Mouse (Mus musculus): ENCODE results near the gene Card10. TPM values are rescaled to one million over a fixed set of nuclear protein-coding genes. Genes with fewer than 3 reads are reported as not detected.
A peak's percentile ranks its signal among the peaks of the same experiment; 100 is the strongest.

The Card10 gene
- total RNA-seq, 2 experiments from 2014 or later: 5.6 to 8.1 TPM

DNA sequence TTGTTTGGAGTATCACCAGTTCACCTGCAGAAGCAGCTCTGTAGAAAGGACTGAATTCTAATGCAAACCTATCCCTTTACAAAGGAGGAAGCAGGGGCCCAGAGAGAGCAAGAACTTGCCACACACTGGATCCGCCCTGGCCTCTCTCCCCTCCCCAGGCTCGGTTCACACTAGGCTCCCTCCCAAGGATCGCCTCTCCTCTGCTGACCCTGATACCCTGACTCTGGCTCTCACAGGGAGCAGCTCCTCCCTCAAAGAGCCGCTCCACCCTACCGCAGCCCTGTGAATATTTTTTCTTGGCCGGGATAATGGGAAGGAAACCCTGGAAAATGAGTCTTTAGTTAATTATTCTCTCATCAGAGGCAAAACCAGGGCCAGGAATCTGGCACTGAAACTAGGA, 1.5 kb upstream of the Card10 start:
- DNase-seq (ENCODE audit: low spot score in 2 of 2): no peak

DNA sequence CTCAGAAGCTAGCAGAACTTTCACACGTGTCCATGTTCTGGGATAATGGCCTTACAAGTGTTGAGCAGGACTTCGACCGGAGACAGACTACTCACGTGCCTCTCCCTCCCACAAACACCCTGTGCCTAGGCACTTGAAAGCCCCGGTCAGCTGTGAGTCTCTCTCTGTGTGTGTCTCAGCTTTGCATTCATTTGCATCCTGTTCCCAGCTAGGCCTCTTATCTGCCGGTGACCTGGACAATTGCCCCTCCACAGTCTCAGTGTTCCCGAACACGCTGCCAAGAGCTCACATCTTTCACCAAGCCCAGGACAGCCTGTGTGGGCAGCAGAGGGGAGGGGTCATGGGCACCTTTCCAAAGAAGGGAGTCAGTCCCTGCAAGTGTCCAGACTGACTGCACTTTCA, 658 bp upstream of the Card10 start:
- peak in 1 of 2 experiments; percentile 57 for DNase-seq (ENCODE audit: low spot score in 2 of 2)

DNA sequence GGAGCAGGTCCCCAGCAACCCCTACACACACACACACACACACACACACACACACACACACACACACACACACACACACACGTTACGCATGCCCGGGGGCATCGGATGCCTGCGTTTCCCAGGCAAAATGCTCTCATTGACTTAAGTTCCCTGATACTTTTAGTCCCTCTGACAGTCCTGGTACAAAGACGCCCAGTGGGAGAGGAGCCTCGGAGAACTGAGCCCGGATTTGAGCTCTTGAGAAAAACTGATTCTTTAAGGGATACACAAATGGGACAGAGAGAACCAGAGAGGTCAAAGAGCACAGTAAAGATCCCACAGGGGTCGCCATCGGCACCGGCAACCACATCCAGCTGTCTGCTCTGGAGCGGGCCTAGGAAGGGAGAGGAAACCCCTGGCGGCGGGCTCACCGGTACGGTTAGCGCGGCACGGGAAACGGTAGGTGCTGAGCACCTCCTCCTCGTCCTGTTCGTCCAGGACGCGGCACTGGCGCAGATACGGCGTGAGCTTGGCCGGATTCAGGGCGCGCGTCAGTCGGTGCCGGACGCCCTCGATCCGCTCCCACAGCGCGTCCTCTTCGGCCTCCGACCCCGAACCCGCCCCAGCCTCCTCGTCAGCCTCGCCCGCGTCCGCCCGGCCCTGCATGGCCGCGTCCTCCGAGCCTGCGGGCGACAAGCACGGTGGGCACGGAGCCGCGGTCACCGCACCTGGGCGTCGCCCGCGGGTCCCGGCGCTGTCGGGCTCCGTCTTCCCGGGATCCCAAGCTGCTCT, 686 bp downstream of the Card10 start:
- no peak for DNase-seq (ENCODE audit: low spot score in 2 of 2)

DNA sequence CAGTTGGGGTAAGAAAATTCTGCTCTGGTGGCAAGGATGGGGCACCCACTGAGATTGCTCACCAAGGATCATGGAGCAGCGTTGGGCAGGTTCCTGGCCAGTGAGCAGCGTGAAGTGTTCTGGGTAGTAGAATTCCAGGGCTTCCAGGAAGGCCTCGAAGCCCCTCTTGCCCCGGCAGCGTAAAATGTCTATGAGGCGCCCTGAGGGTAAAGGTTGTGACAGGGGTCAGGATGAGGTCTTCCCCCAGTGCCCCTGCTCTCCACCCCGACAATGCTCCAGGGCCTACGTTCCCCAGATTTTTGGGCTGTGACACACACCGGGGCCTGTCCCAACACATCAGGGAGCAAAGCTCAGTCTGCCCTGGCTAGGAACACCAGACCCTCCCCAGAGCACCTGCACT, 1.3 kb downstream of the Card10 start:
- DNase-seq (ENCODE audit: low spot score in 2 of 2): no peak

DNA sequence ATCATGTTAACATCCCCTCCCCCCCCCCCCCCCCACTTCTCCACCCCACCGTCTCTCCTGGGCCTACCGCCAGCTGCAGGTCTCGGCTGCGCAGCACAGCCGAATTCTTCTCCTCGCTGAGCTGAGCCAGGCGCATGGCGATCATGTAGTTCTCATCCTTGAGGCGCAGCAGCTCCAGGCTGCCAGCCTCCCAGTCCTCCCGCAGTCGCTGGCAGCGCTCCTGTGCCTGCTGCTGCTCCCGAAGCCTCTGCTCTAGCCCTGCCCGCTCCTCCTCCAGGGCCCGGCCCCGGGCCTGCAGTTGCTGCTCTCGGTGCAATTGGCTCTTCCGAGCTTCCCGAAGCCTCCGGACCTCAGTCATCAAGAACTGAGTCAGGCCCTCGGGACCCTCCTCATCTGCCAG, 3.8 kb downstream of the Card10 start:
- DNase-seq (ENCODE audit: low spot score in 2 of 2): no peak

DNA sequence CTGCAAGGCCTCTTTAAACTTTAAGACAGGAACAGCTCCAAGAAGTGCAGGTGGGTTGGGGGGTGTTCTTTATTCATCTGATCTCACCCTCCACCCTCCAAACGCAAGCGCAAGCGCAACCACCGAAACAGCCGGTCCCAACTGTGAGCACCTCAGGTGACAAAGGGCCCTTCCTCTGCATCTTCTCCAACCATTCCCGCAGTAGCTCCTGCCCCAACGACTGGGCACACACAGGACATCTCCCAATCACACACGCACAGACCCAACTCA, 5.8 kb downstream of the Card10 start:
- DNase-seq (ENCODE audit: low spot score in 2 of 2): no peak

DNA sequence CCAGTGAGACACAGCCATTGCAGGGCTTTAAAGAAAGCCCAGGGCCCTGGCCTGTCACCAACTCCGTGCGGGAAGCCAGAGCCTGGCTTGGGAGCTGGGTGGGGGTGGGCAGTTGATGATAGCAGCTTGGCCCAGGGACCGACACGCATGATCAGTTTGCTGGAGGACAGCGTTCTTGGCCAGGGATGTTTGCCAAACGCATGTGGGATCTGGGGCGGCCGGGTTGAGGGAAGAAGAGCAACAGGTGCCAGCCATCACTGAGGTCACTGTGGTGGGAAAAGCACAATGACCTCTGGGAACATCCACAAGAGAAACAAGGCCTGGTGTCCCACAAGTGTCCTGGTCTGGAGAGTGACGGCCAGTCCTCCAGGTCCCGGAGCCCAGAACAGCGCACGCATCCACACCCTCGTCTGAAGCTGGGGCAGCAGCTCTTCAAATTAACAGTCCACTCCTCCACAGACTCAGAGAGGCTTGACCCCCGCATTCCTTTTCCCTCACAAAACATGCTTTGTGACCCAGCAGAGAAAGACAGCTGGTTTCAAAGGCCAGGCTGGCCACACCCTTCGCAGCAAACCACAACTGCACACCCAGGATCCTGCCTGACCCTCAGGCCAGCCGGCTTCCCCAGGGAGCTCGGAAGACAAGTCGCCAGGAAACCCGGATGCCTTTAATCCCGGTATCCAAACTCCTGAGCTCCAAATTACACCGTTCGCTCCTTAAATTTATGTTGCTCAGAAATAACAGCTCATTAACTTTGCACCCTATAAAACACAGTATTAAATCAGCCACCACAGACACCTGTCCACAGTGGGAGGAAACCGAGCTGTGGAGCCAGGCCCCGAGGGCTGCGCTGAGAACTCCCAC, 6.4 kb downstream of the Card10 start:
- DNase-seq (ENCODE audit: low spot score in 2 of 2): no peak

DNA sequence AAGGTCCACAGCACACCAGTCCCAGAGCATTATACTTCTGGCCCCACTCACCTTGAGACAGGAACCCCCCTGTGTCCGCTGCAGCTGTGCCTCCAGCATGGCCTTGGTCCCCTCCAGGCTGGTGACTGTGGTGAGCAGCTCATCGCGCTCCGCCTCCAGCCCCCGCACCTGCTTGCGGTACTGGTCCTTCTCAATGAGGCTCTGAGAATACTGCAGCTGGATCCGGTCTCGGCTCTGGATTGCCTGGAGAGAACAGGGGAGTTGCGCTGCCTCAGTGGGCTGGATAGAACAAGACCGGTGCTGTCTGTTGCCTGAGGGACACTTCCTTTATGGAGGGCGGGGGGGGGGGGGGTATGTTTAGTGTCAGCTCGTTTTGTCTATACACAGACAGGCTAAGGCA, 11.9 kb downstream of the Card10 start:
- DNase-seq (ENCODE audit: low spot score in 2 of 2): no peak

DNA sequence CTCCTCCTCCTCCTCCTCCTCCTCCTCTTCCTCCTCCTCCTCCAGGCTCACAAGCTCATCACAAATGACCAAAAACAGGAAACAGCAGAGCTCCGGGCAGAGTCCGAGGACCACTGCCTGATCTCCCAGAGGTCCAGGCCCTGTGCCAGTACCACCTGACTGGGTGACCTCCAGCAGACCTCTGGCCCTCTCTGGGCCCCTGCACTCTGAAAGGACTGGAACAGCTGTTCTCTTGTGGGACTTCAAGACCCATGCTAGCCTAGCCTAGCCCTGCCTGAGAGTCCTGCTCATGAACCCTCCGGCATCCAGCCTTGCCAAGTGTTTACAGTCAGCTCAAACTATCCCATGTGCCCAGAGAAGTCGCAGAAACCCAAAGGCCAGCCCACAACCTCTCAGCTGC, 12.4 kb downstream of the Card10 start:
- DNase-seq (ENCODE audit: low spot score in 2 of 2): no peak

DNA sequence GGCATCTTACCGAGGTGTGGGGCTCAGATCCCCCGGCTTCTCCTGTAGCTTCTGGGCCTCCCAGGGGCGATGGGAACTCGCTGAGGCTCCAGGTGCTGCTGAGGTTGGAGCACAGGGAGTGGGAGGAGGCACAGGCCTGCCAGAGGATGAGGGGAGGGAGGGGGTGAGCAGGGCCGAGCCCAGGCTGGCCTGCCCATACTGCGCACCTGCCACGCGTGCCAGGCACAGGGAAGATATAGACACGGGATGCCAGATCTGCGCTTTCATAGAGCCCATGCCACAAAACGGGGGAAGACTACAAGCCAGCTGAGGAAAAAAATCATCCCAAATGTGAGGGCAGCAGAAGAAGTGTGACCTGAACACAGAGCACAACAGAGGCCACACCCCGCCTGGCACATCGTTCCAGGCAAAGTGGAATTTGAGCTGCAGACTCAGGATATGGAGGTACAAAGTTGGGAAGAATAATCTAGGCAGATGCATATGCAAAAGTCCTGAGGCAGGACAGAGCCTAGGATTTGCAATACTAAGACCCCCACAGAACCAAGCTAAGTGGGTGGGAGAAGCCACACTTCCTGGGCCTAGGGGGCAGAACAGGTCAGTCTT, 13.0 kb downstream of the Card10 start:
- no peak for DNase-seq (ENCODE audit: low spot score in 2 of 2)

DNA sequence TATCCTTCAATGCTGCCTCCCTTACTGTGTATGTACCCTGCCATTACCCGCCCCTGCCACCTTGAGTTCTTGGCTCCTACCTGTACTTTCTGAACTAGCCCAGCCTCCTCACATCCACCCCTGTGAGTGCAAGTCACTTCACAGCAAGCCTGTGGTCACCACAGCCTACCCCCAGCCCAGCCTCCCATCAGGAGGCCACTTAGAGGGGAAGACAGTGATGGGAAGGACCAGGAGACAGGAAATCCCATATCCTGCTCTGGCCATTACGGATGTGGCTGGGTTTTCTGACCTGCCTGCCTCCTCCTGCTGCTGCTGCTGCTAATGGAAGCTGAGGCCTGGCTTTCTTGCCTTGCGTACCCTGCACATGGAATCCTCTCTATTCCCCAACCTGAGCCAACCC, 14.8 kb downstream of the Card10 start:
- DNase-seq (ENCODE audit: low spot score in 2 of 2): no peak

DNA sequence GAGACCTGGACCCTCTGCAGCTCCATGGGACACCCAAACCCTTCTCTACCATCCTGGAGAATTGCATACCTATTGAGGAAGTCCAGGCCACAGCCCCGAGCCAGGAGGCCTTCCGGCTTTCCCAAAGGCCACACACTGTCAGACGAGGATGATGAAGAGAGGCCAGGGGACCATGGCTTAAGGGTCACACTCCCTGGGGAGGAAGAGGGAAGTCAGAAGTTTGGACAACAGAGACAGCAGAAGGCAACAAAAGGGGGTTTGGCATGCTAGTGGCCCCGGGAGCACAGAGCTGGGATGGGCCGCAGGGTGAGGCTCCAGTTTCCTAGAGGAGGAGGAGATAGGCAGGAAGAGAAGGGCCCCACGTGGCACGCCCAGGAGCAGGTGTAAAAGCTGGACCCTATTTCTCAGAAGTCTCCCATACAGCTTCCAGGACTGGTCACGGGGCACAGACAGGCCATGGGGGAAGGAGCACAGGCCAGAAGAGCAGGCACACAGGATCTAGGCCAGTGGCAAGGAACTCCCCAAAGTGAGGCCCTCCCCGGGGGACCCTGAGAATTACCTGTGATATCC, 15.5 kb downstream of the Card10 start:
- no peak for DNase-seq (ENCODE audit: low spot score in 2 of 2)

DNA sequence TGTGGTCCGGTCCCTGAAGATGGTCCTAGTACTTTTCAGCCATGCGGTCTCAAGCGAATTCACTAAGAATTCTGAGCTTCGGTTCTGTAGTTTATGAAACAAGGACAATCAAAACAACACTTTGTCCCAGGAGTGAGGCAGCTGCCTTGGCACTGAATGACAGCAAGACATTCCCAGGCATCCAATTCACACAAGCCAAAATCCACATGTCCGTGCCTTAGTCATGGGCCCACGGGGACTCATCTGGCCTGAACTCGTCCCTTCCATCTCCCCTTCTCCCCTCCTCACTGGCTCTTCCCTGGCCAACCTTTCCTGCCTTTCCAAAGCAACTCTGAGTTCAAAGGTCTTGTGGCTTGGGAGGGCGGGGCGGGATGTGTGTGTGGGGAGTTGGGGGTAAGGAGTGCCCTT, 16.4 kb downstream of the Card10 start:
- DNase-seq (ENCODE audit: low spot score in 2 of 2): no peak

DNA sequence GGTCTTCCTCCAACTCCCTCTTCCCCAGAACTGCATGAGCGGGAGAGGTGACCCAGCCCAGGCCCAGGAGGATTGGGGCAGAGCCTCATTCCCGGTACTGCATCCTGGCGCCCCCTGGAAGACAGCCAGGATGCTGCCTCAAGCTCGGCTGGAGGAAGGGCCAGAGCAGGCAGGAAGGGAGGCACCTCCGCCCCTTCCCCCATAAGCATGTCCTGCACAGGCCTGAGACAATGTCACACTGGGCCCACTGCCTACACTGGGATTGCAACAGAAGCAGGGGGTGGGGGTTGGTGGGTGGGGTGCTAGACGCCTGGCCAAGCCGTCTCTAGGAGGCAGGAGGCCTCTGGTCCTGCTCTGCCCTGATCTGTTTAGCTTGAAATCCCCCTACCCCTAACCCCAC, 16.9 kb downstream of the Card10 start:
- peak in 1 of 2 experiments; percentile 52 for DNase-seq (ENCODE audit: low spot score in 2 of 2)

DNA sequence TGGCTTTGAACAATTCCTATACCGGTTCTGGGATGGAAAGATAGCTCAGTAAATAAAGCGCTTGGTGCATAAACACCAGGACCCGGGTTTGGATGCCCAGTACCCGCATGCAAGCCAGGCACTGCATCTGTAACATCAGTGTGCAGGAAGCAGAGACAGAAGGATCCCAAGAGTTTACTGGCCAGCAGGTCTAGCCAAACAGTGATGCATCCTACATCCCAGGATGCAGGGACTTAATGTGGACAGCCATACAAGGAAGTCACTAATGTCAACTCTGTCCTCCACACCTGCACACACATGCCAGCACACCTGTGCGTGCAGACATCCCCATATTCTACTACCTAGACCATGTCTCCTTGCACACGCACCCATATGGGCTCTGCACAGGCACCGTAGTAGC, 17.6 kb downstream of the Card10 start:
- DNase-seq (ENCODE audit: low spot score in 2 of 2): no peak

DNA sequence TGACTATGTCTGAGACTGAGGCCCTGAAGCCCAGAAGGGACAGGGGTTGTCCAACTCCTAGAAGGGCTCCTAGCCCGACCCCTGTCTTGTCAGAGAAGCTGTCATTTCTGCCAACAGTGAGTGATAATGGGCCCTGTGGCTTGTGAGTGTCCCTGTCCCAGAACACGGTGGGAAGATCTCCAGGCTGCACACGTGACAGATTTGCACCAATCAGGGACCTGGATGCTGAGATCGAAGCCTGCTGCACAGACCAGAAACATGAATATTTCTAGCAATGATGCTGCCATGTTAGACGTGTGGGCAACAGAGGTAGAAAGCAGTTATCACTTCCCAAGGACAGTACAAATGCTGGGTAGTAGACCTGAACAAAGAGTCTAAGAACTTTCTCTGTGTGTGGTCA, 18.3 kb downstream of the Card10 start:
- DNase-seq (ENCODE audit: low spot score in 2 of 2): no peak

DNA sequence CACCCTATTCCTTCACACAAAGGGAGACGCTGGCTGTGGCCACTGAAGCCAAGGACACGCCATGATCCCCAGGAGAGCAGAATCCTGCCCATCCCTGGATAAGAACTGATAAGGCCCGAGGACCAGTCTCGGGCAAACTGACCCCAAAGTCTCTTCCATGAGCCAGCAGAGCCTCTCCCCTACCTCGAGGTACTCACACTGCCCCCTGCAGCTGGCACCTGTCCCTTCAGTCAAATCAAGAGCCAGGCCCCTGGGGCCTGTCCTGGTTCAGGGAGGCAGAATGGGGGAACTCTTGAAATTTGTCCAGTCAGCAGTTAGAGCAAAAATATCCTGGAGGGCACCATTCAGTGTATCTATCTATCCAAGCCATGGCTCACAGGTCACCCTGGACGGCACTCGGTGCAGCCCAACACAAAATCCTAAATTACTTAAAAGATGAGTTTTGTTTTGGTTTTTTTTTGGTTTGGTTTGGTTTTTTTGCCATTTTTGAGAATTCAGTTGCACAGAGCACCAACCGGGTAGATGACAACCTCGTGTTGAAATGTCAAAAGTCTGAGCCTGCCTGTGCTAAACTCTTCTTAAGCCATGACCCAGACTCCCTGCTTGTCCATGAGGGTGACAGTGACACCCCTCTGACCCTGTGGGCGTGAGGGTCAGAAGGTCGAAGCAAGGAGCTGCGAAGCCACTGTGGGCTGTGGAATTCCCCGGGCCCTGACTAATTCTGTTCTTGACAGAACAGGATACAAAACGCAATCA, 20.3 kb downstream of the Card10 start:
- DNase-seq (ENCODE audit: low spot score in 2 of 2): no peak

DNA sequence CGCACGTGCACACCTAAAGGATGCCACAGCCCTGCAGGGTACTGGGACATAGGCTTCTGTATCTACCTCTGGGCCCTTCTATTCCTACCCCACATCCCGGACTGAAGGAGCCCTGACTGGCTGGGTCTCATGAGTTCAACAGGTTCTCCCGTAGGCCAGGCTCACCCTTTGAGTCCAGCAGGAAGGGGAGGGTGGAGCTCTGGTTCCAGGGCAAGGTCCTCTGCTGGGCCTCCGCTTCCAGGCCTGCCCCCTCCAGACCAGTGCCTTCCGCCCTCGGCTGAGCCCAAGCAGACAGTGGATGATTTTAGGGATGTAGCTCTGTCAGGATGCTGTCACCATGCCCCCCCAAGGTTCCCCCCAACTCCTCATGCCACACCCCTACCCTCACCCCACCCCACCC, 21.9 kb downstream of the Card10 start:
- DNase-seq (ENCODE audit: low spot score in 2 of 2): no peak

DNA sequence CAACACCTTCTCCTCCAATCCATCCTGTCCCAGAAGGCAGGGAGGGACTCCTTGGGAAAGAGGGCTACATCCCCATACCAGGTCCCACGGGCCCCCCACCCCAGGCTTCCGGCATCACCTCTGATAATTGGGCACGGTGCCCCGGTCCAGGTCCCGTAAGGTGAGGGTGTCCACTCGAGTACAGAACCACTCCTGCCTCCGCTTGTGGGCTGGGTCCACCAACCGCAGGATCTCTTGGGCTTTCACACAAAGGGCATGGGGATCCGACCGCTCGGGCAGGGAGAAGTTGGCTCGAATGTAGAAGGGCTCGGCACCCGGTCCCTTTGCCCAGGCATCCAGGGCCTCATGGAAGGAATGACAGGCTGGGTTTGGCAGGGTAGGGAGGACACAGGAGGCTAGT, 22.5 kb downstream of the Card10 start:
- no peak for DNase-seq (ENCODE audit: low spot score in 2 of 2)

DNA sequence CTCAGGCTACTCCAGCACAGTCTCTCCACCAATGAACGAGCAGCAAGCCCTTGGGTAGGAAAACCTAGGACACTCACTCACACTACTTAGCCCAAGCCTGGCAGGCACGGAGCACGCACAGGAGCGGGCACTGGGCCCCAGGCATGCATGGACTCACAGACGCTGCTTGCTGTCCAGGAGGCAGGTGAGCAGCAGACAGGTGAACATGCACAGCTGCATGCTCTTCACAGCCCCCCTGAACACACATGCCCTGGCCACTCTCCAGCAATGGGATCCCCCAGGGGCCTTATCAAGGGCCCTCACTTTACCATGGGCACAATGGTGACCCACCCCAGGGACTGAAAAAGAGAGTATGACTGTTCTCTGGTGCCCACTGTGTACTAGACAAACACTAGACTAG, 23.2 kb downstream of the Card10 start:
- no peak for DNase-seq (ENCODE audit: low spot score in 2 of 2)

DNA sequence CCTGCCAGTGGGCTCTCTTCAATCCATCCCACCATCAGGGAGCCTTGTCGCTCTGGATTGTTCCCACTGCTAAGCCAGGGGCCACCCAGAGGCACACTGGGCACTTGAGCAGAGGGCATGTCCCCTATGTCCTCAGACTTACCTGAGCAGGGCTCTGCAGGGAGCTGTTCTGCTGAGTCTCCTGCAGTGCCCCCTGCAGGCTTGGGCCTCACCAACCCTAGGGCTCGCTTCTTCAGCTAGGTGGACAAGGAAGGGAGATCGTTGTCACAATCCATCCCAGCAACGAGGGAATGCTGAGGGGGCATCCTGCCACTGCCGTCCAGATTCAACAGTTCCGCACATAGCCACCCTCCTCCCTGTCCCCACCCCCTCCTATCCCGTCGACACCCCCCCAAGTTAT, 23.6 kb downstream of the Card10 start:
- DNase-seq (ENCODE audit: low spot score in 2 of 2): no peak

Measured in adrenal gland, adult 18-20 months (tissue).